ENCODE assay signal across 16 mouse cellular contexts in the genomic region with DNA sequence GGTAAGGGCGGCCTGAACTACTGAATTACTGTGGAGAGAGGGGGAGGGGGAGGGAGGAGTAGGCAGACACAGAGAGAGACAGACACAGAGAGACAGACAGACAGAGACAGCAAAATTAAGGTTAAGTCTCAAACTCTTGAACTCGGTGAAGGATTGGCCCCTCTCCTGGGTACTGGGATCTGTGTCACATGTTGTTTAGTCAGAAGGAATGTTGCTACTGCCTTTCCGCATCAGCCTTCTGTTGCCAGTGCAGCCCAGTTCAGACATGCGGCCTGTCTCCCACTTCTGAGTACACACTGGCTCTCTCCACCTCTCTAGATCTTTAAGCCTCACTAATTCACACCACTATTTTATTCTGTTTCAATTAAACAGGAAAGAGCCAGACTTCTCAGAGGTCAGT.
"Had no signal": no experiment of that assay in that cellular context is flagged by ENCODE, and none has a peak within 500 bp of the region (broad histone marks: within the 10 kb centered on the region; RNA-seq: fewer than 3 reads in every experiment).

No protein-coding gene starts in this region.

- H3K4me2 ChIP-seq: limb, embryonic 12.5 days; neural tube, embryonic 15.5 days had no signal

- H3K27ac ChIP-seq: limb, embryonic 12.5 days; liver, embryonic 14.5 days; neural tube, embryonic 15.5 days had no signal

- DNase-seq: kidney, adult 2 months; kidney, postnatal 36 days; layer of hippocampus, adult 9-11 months; layer of hippocampus, postnatal 36 days; lung, adult 18-20 months; lung, postnatal 10 days; midbrain, embryonic 14.5 days; right cerebral cortex, postnatal 4 days; spleen, adult 18-20 months; thymus, adult 18-20 months; thymus, postnatal 14 days had no signal

- ATAC-seq: intestine, embryonic 16.5 days had no signal

- H3K9ac ChIP-seq: limb, embryonic 12.5 days; liver, embryonic 14.5 days; neural tube, embryonic 15.5 days had no signal

- H3K27me3 ChIP-seq: limb, embryonic 12.5 days; neural tube, embryonic 15.5 days had no signal

- H3K4me3 ChIP-seq: limb, embryonic 12.5 days; myocyte; neural tube, embryonic 15.5 days had no signal

- H3K9me3 ChIP-seq: limb, embryonic 12.5 days; neural tube, embryonic 15.5 days had no signal
